Mouse (Mus musculus) megakaryocyte, embryonic 14.5 days (primary cell): ENCODE results near the gene Exosc8. TPM values are rescaled to one million over a fixed set of nuclear protein-coding genes. Genes with fewer than 3 reads are reported as not detected.
"Not testable (repeated sequence)": the region's sequence is repeated elsewhere in the genome, so short reads cannot be mapped to it uniquely, and the experiment has no call there.

Experiments used
- H3K27me3 ChIP-seq: replicated peaks from 2 replicates; pipeline ENCODE3; 2012; ENCODE audit warnings: inconsistent platforms
- H3K36me3 ChIP-seq: replicated peaks from 2 replicates; pipeline ENCODE3; 2012; ENCODE audit warnings: low read length, inconsistent platforms, mixed read lengths
- H3K4me1 ChIP-seq: 2 replicates; pipeline ENCODE4 v1.6.1; 2012; ENCODE audit warnings: inconsistent platforms
- H3K4me3 ChIP-seq: replicated peaks from 2 replicates; pipeline ENCODE3; 2012; ENCODE audit warnings: moderate library complexity, mild to moderate bottlenecking, inconsistent platforms
- H3K9me3 ChIP-seq: 2 replicates; pipeline ENCODE4 v1.6.1; 2012; ENCODE audit warnings: inconsistent platforms
- FLI1 ChIP-seq: IDR thresholded peaks from 2 replicates; pipeline ENCODE4 v1.6.1; 2012; ENCODE audit warnings: low read length, inconsistent platforms, mixed read lengths
- GATA1 ChIP-seq: IDR thresholded peaks from 3 replicates; pipeline ENCODE4 v1.6.1; 2012; ENCODE audit warnings: mixed read lengths, low read length, inconsistent platforms, borderline replicate concordance
- polyA plus RNA-seq: library from polyadenylated mRNA; stranded (reverse); fragments of >175 nt; gene quantifications from 2 replicates; pipeline ENCODE4 v1.2.3, GENCODE M21; 2012; ENCODE audit warnings: low replicate concordance; ENCODE audit not compliant: insufficient read depth

Exosc8 gene
- polyA plus RNA-seq, result 33.9 TPM in 1 of 2 replicates, not detected in the other

DNA sequence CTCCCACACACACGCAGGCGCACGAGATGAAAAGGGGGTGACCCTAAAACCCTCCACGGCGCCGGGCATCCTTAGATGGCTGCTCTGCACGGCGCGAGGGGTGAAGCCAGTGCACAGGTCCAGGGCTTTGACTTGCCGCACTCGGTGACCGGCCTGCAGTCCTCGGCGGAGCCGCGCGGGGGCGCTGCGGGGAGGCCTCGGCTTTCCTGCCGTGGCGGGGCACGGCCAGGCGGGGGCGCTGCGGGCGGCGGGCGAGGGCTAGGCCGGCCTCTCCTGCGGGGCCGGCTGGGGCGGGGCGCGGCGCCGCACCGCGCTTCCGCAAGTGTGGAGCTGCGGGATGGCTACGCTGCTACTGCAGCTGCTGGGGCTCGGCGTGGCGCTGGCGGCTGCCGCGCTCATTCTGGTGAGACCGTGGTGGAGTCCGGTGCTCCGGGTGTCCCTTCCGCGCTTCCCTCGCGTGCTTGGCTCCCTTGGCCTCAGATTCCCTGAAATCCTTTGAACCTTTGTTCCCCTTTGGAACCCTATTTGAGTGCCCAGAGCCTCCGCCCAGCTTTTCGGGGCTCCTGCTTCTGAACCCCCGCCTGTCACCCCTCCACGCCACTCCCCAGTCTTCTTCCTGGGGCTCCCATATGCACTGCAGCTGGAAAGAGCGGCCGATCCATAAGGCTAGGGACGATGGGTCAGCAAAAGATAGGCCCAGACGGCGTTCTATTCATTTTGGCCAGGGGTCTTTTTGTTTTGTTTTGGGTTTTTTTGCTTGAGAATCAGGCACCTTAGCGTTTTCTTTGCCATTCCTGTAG is at the start of gene Exosc8, which contains the start of gene Alg5:
Gene Exosc8 (minus strand): TSS at position 147 of the 800 bp plus-strand sequence.
Gene Alg5 (plus strand): TSS at position 293 of the 800 bp plus-strand sequence.
- no peaks in the 10 kb centered on the region for H3K9me3 ChIP-seq
- H3K36me3 ChIP-seq, result peaks cover 59% of the 10 kb centered on the region
- TF ChIP-seq FLI1 (no peak), GATA1 (no peak)

DNA sequence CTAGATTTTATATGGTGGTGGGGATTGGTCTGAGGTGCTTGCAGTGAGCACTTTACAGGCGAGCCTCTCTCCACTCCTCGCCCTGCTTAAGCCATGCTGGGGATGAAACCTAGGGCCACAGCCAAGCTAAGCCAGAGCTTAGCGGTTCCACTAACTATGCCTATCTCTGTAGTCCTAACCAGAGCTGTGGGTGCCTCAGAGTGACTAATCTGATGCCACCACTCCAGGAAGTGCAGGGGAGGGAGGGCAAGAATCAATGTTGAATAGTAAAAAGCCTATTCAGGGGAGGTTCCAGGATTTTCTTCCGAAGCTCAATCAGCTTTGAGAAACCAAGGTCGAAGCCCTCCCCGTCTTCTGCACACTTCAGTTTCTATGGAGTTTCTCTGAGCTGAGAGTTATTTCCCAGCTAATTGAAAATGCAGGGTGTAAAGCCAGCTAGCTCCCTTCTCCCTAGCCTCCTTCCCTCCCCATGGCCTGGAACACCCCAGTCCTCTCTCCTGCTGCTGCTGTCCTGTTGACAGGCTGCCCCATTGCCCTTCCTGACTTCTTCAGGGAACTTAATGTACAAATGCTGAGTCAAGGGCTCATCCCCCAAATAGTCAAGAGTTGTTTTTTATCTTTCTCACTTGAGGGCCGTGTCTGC is 40.9 kb upstream of the Exosc8 start:
- Histone ChIP-seq H3K27me3 (no peaks in the 10 kb centered on the region), H3K36me3 (no peaks in the 10 kb centered on the region), H3K9me3 (peaks cover 27% of the 10 kb centered on the region), H3K4me3 (no peak overlapping the region), H3K4me1 (peaks cover 7% of the 10 kb centered on the region)
- no peak for TF ChIP-seq GATA1
- no peak for TF ChIP-seq FLI1

More for the DNA sequence above, at the start of gene Exosc8, which contains the start of gene Alg5:
- H3K27me3 ChIP-seq, result no peaks in the 10 kb centered on the region
- peaks cover 46% of the 10 kb centered on the region for H3K4me1 ChIP-seq
- H3K4me3 ChIP-seq, result peak within 1 kb of the TSS; percentile 96

DNA sequence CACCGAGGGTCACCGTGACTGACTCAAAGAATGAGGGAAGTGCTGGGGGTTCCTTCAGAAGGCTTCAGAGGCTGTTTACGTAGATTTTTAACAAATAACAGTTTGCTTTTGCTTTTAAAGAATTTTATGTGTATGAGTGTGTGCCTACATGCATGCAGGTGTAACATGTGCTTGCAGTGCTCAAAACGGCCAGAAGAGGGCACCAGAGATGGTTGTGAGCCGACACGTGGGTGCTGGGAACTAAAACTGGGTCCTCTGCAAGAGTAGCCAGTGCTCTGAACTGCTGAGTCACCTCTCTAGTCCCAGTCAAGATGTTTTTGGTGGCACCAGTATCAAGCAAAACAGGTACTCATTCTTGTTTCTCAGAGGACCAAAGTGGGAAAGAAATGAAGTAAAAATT is 38.4 kb upstream of the Exosc8 start:
- no peaks in the 10 kb centered on the region for H3K27me3 ChIP-seq
- no peaks in the 10 kb centered on the region for H3K36me3 ChIP-seq
- no peak overlapping the region for H3K4me3 ChIP-seq
- peaks cover 7% of the 10 kb centered on the region for H3K4me1 ChIP-seq
- TF ChIP-seq FLI1 (no peak), GATA1 (no peak)
- H3K9me3 ChIP-seq, result peaks cover 24% of the 10 kb centered on the region

DNA sequence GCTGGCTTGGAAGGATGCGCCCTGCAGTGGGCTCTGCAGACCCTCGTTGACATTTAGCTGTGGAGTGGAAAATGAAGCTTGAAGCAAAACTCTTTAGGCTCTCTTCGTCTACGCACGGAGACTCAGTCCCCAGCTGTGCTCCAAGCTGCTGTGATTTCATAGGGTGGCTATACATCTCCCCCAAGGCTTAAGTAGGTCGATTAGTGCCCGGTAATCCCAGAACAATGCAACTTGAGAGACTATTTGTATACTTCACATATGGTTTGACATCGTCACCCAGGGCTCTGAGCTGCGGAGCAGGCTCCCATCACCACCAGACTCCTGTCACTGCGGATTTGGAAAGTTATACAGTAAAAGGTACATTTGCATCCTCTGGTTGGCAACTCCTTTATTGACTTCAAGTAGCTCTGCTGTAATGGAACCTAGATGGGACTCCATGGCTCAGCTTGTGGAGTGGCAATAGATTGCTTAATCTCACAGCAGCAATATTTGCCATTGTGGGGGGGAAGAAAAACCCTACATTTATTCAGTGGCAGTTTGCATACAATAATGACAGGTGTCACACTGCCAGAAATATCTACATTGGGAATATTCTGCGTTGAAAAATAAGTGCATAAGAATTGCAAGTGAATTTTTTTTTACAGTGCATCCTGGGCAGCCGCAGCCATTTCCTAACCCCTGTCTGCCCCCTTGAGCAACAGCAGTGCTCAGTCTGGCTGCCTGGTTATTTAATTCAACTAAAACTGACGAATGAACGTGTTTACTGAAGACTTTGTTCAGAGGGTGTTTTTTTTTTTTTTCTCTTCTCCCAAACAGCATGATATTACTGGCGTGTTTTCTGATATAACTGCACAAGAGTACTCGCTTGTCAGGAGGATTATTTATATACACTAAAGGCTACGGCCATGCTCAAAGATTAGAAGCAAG is 34.4 kb upstream of the Exosc8 start:
- Histone ChIP-seq H3K4me1 (no peaks in the 10 kb centered on the region), H3K4me3 (no peak overlapping the region), H3K36me3 (no peaks in the 10 kb centered on the region), H3K9me3 (peaks cover 30% of the 10 kb centered on the region), H3K27me3 (no peaks in the 10 kb centered on the region)
- TF ChIP-seq GATA1, result no peak

DNA sequence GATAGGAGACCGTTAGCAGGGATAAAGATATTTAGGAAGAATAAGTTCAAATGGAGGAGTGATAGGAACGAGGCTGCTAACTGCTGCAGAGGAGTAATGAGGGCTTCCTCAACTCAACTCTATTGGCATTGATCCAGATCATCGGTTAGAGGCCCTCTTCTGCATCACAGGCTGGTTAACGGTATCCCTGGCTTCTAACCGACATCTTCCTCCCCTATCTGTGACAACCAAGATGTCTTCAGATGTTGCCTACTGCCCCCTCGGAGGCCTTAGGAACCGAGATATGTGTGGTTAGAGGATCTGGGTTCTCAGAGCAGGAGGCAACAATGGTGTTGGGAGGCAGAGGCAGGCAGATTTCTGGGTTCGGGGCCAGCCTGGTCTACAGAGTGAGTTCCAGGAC is 33.4 kb upstream of the Exosc8 start:
- Histone ChIP-seq H3K4me3 (no peak overlapping the region), H3K27me3 (no peaks in the 10 kb centered on the region), H3K36me3 (no peaks in the 10 kb centered on the region), H3K9me3 (peaks cover 38% of the 10 kb centered on the region), H3K4me1 (no peaks in the 10 kb centered on the region)
- TF ChIP-seq GATA1 (no peak), FLI1 (no peak)

DNA sequence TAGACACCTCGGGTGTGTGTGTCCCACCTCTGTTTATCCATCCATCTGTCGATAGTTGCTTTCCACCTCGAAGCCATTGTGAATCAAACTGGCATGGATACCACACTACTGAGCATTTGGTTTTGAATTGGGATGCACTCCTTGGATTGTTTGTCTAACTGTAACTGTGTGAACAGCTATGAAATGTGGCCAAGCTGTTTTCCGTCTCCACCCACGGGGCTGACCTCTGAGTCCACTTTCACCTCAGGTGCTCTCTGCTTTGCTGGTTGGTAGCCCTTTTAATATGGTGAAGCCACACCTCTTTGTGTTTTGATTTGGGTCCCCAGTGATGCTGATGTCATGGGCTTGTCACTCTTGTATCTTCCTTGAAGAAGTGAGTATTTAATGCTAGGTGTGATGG is 31.6 kb upstream of the Exosc8 start:
- peaks cover 41% of the 10 kb centered on the region for H3K9me3 ChIP-seq
- no peaks in the 10 kb centered on the region for H3K36me3 ChIP-seq
- TF ChIP-seq GATA1 (no peak), FLI1 (no peak)
- peaks cover 2% of the 10 kb centered on the region for H3K27me3 ChIP-seq
- no peaks in the 10 kb centered on the region for H3K4me1 ChIP-seq
- H3K4me3 ChIP-seq, result no peak overlapping the region

DNA sequence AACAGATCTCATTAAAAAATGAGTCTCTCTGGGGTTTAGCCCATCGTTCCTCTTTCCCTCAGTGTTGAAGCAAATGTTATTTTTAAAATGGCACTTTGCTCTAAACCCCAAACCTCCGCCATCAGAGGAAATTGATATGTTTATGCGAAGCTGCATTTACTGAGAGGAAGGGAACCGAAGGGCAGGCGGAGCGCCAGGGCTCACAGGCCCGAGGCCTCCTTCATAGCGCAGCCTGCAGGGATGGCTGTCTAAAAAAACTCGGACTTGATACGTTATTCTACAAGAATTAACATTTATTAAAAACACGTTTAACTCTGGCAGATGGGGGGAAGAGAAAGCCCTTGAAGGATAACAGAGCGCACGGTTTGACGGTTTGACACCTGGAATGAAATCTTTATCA is 30.8 kb upstream of the Exosc8 start:
- peaks cover 2% of the 10 kb centered on the region for H3K27me3 ChIP-seq
- peaks cover 41% of the 10 kb centered on the region for H3K9me3 ChIP-seq
- TF ChIP-seq GATA1 (no peak), FLI1 (no peak)
- no peaks in the 10 kb centered on the region for H3K36me3 ChIP-seq
- no peak overlapping the region for H3K4me3 ChIP-seq
- no peaks in the 10 kb centered on the region for H3K4me1 ChIP-seq

DNA sequence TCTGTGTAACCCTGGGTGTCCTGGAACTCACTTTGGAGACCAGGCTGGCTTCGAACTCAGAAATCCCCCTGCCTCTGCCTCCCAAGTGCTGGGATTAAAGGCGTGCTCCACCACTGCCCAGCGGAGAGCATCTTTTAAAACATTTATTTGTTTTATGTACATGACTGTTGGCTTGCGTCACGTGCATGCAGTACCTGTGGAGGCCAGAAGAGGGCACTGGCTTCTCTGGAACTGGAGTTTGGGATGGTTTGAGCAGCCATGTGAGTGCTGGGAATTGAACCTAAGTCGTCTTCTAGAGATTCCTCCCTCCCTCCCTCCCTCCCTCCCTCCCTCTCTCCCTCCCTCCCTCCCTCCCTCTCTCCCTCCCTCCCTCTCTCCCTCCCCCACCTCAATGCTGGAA is 30.3 kb upstream of the Exosc8 start:
- not testable (repeated sequence) for H3K27me3 ChIP-seq, H3K4me3 ChIP-seq, H3K4me1 ChIP-seq, H3K36me3 ChIP-seq
- H3K9me3 ChIP-seq, result peaks cover 41% of the 10 kb centered on the region

DNA sequence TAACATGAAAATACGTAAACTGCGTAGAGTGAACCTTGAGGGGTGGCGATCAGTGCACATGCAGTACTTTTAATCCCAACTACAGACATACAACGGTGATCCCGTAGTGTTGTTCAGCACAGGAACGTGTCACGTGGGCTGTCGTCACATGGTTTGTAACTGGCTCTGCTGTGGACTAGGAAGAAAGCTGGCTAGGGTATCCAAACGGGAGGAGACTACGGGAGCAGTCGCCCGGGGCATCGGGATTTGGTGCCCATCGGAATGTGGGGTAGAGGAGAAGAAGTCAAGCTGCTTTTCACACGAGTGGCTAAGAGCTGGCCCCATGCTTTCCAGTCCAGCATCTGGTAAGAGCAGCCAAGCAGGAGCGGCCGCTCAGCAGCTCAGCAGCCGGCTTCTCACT is 29.2 kb upstream of the Exosc8 start:
- no peaks in the 10 kb centered on the region for H3K36me3 ChIP-seq
- peaks cover 41% of the 10 kb centered on the region for H3K9me3 ChIP-seq
- H3K27me3 ChIP-seq, result peaks cover 6% of the 10 kb centered on the region
- H3K4me1 ChIP-seq, result no peaks in the 10 kb centered on the region
- no peak for TF ChIP-seq FLI1
- TF ChIP-seq GATA1, result no peak
- H3K4me3 ChIP-seq, result no peak overlapping the region
